Mouse (Mus musculus): Measurements from ENCODE around the gene Acer2. TPM values are rescaled to one million over a fixed set of nuclear protein-coding genes. Genes with fewer than 3 reads are reported as not detected.
A peak's percentile ranks its signal among the peaks of the same experiment; 100 is the strongest.

Acer2 gene
- polyA plus RNA-seq, 1 experiment from 2014 or later, result 11.4 TPM

GRCm38 (mm10) chr4:86957576-86958411 is 83.6 kb downstream of the Acer2 start:
- no peaks in the 10 kb centered on the region for H3K36me3 ChIP-seq (replicated peaks; ENCODE audit: insufficient read depth, low read length)
- H3K27ac ChIP-seq (ENCODE audit: low read depth), result no peak overlapping the region
- no peaks in the 10 kb centered on the region for H3K9me3 ChIP-seq (ENCODE audit: low read length)
- no peak overlapping the region for H3K9ac ChIP-seq (replicated peaks)
- no peaks in the 10 kb centered on the region for H3K4me1 ChIP-seq (ENCODE audit: insufficient read depth)
- H3K27me3 ChIP-seq (ENCODE audit: insufficient read depth, low read length), result no peaks in the 10 kb centered on the region
- TF ChIP-seq EP300 (IDR thresholded peaks at IDR 0.05; ENCODE audit: low read depth), result no peak
- TF ChIP-seq CTCF (IDR thresholded peaks at IDR 0.05; ENCODE audit: low read depth), result peak; percentile 75
- DNase-seq (peak; percentile 33), ATAC-seq (no peak)
- no peak overlapping the region for H3K4me3 ChIP-seq (ENCODE audit: low read depth, low read length)
- WGBS (ENCODE audit: insufficient replicate concordance), result 39% methylated on average over 14 of the region's 14 CpGs
- H3K4me2 ChIP-seq (ENCODE audit: low read depth, low read length), result no peak overlapping the region

- Histone ChIP-seq H3K4me2 (ENCODE audit: low read depth, low read length) (no peak overlapping the region), H3K4me3 (ENCODE audit: low read depth, low read length) (no peak overlapping the region), H3K9ac (replicated peaks) (no peak overlapping the region), H3K27me3 (ENCODE audit: insufficient read depth, low read length) (no peaks in the 10 kb centered on the region), H3K9me3 (ENCODE audit: low read length) (no peaks in the 10 kb centered on the region), H3K27ac (ENCODE audit: low read depth) (no peak overlapping the region), H3K36me3 (replicated peaks; ENCODE audit: insufficient read depth, low read length) (no peaks in the 10 kb centered on the region), H3K4me1 (ENCODE audit: insufficient read depth) (no peaks in the 10 kb centered on the region)
- WGBS (ENCODE audit: insufficient replicate concordance), result 68% methylated on average over 5 of the region's 5 CpGs
- no peak for DNase-seq
- TF ChIP-seq EP300 (IDR thresholded peaks at IDR 0.05; ENCODE audit: low read depth), result no peak
- no peak for TF ChIP-seq CTCF (IDR thresholded peaks at IDR 0.05; ENCODE audit: low read depth)
- no peak for ATAC-seq
Measured at GRCm38 (mm10) chr4:86977272-86977671, 103.1 kb downstream of the Acer2 start.

Other genes starting within 250 kb of the Acer2 start
- 451 and 487 TPM in 2 replicates for gene Plin2, start 204.3 kb upstream of the Acer2 start, polyA plus RNA-seq (2015; fragmentation: Nextera tagmentation; extraction: Ambion mirVana)
- gene Dennd4c, start 125.8 kb upstream of the Acer2 start, polyA plus RNA-seq (2015; fragmentation: Nextera tagmentation; extraction: Ambion mirVana), result 1.4 and 1.8 TPM in 2 replicates
- 455 and 469 TPM in 2 replicates for gene Rps6, start 17.0 kb upstream of the Acer2 start, polyA plus RNA-seq (2015; fragmentation: Nextera tagmentation; extraction: Ambion mirVana)

Data from liver, postnatal 0 days (tissue).